Mouse (Mus musculus): ENCODE measurements at regions not wholly inside any gene's neighbourhood (a gene's known extent, or its start where the extent isn't known, plus 50 kb on each side); places are given as distances from the start of the nearest gene placed in this dataset.

GRCm38 (mm10) chr3:52766841-52767240 lies 250.2 kb downstream of the Cog6 start:
- no peak for ATAC-seq (replicated peaks; ENCODE audit: low read depth, poor library complexity, severe bottlenecking)

GRCm38 (mm10) chr3:52764166-52764565 lies 252.9 kb downstream of the Cog6 start:
- ATAC-seq (replicated peaks; ENCODE audit: low read depth, poor library complexity, severe bottlenecking): no peak

GRCm38 (mm10) chr3:52763660-52764059 lies 253.4 kb downstream of the Cog6 start:
- no peak for ATAC-seq (replicated peaks; ENCODE audit: low read depth, poor library complexity, severe bottlenecking)

GRCm38 (mm10) chr3:52762549-52762948 lies 254.5 kb downstream of the Cog6 start:
- ATAC-seq (replicated peaks; ENCODE audit: low read depth, poor library complexity, severe bottlenecking): no peak

GRCm38 (mm10) chr3:52759846-52760245 lies 257.2 kb downstream of the Cog6 start:
- ATAC-seq (replicated peaks; ENCODE audit: low read depth, poor library complexity, severe bottlenecking): no peak

- ATAC-seq (replicated peaks; ENCODE audit: low read depth, poor library complexity, severe bottlenecking): peak; percentile 86
These were observed 258.5 kb downstream of the Cog6 start for GRCm38 (mm10) chr3:52758561-52758960.

GRCm38 (mm10) chr3:52756816-52757215 lies 260.2 kb downstream of the Cog6 start:
- ATAC-seq (replicated peaks; ENCODE audit: low read depth, poor library complexity, severe bottlenecking): no peak

- no peak for ATAC-seq (replicated peaks; ENCODE audit: low read depth, poor library complexity, severe bottlenecking)
These were observed 261.0 kb downstream of the Cog6 start for GRCm38 (mm10) chr3:52756006-52756405.

- ATAC-seq (replicated peaks; ENCODE audit: low read depth, poor library complexity, severe bottlenecking): 0 out of 2 replicates have a peak, but pooled peaks have one; percentile 11
These were observed 262.1 kb downstream of the Cog6 start for GRCm38 (mm10) chr3:52754978-52755377.

GRCm38 (mm10) chr3:52754401-52754800 lies 262.6 kb downstream of the Cog6 start:
- no peak for ATAC-seq (replicated peaks; ENCODE audit: low read depth, poor library complexity, severe bottlenecking)

- no peak for ATAC-seq (replicated peaks; ENCODE audit: low read depth, poor library complexity, severe bottlenecking)
These were observed 270.1 kb downstream of the Cog6 start for GRCm38 (mm10) chr3:52746917-52747316.

- peak; percentile 42 for ATAC-seq (replicated peaks; ENCODE audit: low read depth, poor library complexity, severe bottlenecking)
These were observed 272.7 kb downstream of the Cog6 start for GRCm38 (mm10) chr3:52744334-52744733.

GRCm38 (mm10) chr3:52740466-52741026 lies 276.5 kb downstream of the Cog6 start:
- no peak for ATAC-seq (replicated peaks; ENCODE audit: low read depth, poor library complexity, severe bottlenecking)

- ATAC-seq (replicated peaks; ENCODE audit: low read depth, poor library complexity, severe bottlenecking): peak; percentile 52; the same call in 1 of the 2 replicates
These were observed 277.5 kb downstream of the Cog6 start for GRCm38 (mm10) chr3:52739526-52739925.

GRCm38 (mm10) chr3:52738386-52738785 lies 278.7 kb downstream of the Cog6 start:
- no peak for ATAC-seq (replicated peaks; ENCODE audit: low read depth, poor library complexity, severe bottlenecking)

- ATAC-seq (replicated peaks; ENCODE audit: low read depth, poor library complexity, severe bottlenecking): no peak
These were observed 281.1 kb downstream of the Cog6 start for GRCm38 (mm10) chr3:52735939-52736338.

GRCm38 (mm10) chr3:52731941-52732340 lies 285.1 kb downstream of the Cog6 start:
- ATAC-seq (replicated peaks; ENCODE audit: low read depth, poor library complexity, severe bottlenecking): no peak

- no peak for ATAC-seq (replicated peaks; ENCODE audit: low read depth, poor library complexity, severe bottlenecking)
These were observed 285.5 kb downstream of the Cog6 start for GRCm38 (mm10) chr3:52731491-52731890.

GRCm38 (mm10) chr3:52729731-52730130 lies 287.3 kb downstream of the Cog6 start:
- ATAC-seq (replicated peaks; ENCODE audit: low read depth, poor library complexity, severe bottlenecking): no peak

GRCm38 (mm10) chr3:52728860-52729259 lies 288.2 kb downstream of the Cog6 start:
- peak; percentile 47; the same call in 1 of the 2 replicates for ATAC-seq (replicated peaks; ENCODE audit: low read depth, poor library complexity, severe bottlenecking)

- no peak for ATAC-seq (replicated peaks; ENCODE audit: low read depth, poor library complexity, severe bottlenecking)
These were observed 288.6 kb downstream of the Cog6 start for GRCm38 (mm10) chr3:52728426-52728825.

- ATAC-seq (replicated peaks; ENCODE audit: low read depth, poor library complexity, severe bottlenecking): no peak
These were observed 292.7 kb downstream of the Cog6 start for GRCm38 (mm10) chr3:52724354-52724753.

Measured in common myeloid progenitor, adult 5-6 weeks (primary cell).